Mouse (Mus musculus) adrenal gland, postnatal 36 days (tissue): ENCODE measurements around the gene Ntn4. TPM values are rescaled to one million over a fixed set of nuclear protein-coding genes. Genes with fewer than 3 reads are reported as not detected.

ENCODE experiments used
- DNase-seq, 2 experiments: peaks; one replicate each; pipeline ENCODE4 v3.0.0; 2021; ENCODE audit warnings: mixed read lengths in 1 of 2
- long read RNA-seq, 2 experiments: library from polyadenylated mRNA; stranded (forward); transcript quantifications; one replicate each; pipeline ENCODE4 v2.0.0; 2021; ENCODE audit warnings: borderline sequencing depth in 2 of 2
- total RNA-seq, 2 experiments: library from RNA; stranded (reverse); gene quantifications; 2 replicates each; pipeline ENCODE4 v1.2.3; 2021

Ntn4 gene
- total RNA-seq, result 10 to 100 TPM; 14.7 to 15.2 TPM
- long read RNA-seq, experiment 1, transcript Ntn4-201 (10 exons, 3,646 nt), result major isoform, 15 of 20 reads
- long read RNA-seq, experiment 1, partial matches to known transcripts, result 1 of 20 reads
- long read RNA-seq, experiment 1, other reads (novel, unspliced or antisense), result 4 of 20 reads
- long read RNA-seq, experiment 2, transcript Ntn4-201 (10 exons, 3,646 nt), result major isoform, 7 of 8 reads
- long read RNA-seq, experiment 2, partial matches to known transcripts, result 1 of 8 reads
- long read RNA-seq, experiment 2, other reads (novel, unspliced or antisense), result 0 of 8 reads

- DNase-seq, result no peak
Measured at GRCm38 (mm10) chr10:93640521-93640952, at the start of gene Ntn4. TSS of gene Ntn4 (plus strand) at chr10:93640681.

- peak; percentile 16 to 22 for DNase-seq
Measured at GRCm38 (mm10) chr10:93592456-93592855, 48.0 kb upstream of the Ntn4 start.

- peak; percentile 82 to 87 for DNase-seq
Measured at GRCm38 (mm10) chr10:93594022-93594482, 46.4 kb upstream of the Ntn4 start.

GRCm38 (mm10) chr10:93595831-93596230, 44.6 kb upstream of the Ntn4 start:
- DNase-seq, result peak; percentile 49 to 64

GRCm38 (mm10) chr10:93596641-93597040, 43.8 kb upstream of the Ntn4 start:
- no peak for DNase-seq

GRCm38 (mm10) chr10:93602309-93602708, 38.2 kb upstream of the Ntn4 start:
- no peak for DNase-seq

GRCm38 (mm10) chr10:93603256-93603655, 37.2 kb upstream of the Ntn4 start:
- no peak for DNase-seq

- no peak for DNase-seq
Measured at GRCm38 (mm10) chr10:93606326-93606725, 34.2 kb upstream of the Ntn4 start.

GRCm38 (mm10) chr10:93608051-93608450, 32.4 kb upstream of the Ntn4 start:
- DNase-seq, result no peak

- no peak for DNase-seq
Measured at GRCm38 (mm10) chr10:93609236-93609635, 31.2 kb upstream of the Ntn4 start.

- DNase-seq, result no peak
Measured at GRCm38 (mm10) chr10:93610896-93611295, 29.6 kb upstream of the Ntn4 start.

GRCm38 (mm10) chr10:93611419-93612007, 29.0 kb upstream of the Ntn4 start:
- peak; percentile 30 to 42 for DNase-seq

GRCm38 (mm10) chr10:93614850-93615249, 25.6 kb upstream of the Ntn4 start:
- DNase-seq, result no peak

- DNase-seq, result no peak
Measured at GRCm38 (mm10) chr10:93620438-93621179, 19.9 kb upstream of the Ntn4 start.

GRCm38 (mm10) chr10:93623725-93624124, 16.8 kb upstream of the Ntn4 start:
- no peak for DNase-seq

- DNase-seq, result no peak
Measured at GRCm38 (mm10) chr10:93624151-93624550, 16.3 kb upstream of the Ntn4 start.

- no peak for DNase-seq
Measured at GRCm38 (mm10) chr10:93630310-93630709, 10.2 kb upstream of the Ntn4 start.

GRCm38 (mm10) chr10:93632086-93632485, 8.4 kb upstream of the Ntn4 start:
- DNase-seq, result no peak

GRCm38 (mm10) chr10:93633563-93633962, 6.9 kb upstream of the Ntn4 start:
- no peak for DNase-seq

GRCm38 (mm10) chr10:93633971-93634370, 6.5 kb upstream of the Ntn4 start:
- no peak for DNase-seq

GRCm38 (mm10) chr10:93635941-93636340, 4.5 kb upstream of the Ntn4 start:
- no peak for DNase-seq

GRCm38 (mm10) chr10:93640953-93641820, 706 bp downstream of the Ntn4 start:
- peak; percentile 46 to 70 for DNase-seq
